ENCODE assay signal across 28 mouse cellular contexts in genomic region chr19:46429250-46429649, GRCm38 (mm10).
"Had no signal": no experiment of that assay in that cellular context is flagged by ENCODE, and none has a peak within 500 bp of the region (broad histone marks: within the 10 kb centered on the region; RNA-seq: fewer than 3 reads in every experiment).

No protein-coding gene starts in this region.

- DNase-seq: cerebellum, adult 2 months; cerebellum, adult 8-10 months; cerebellum, adult 9-10 months; cerebellum, adult 9-11 months; cerebellum, postnatal 10 days; cerebellum, postnatal 14 days; cerebellum, postnatal 25 days; cerebellum, postnatal 36 days; embryo, embryonic 11 days; forebrain, postnatal 0 days; gastrocnemius, adult 2 months; gastrocnemius, postnatal 10 days; gastrocnemius, postnatal 14 days; gastrocnemius, postnatal 25 days; gastrocnemius, postnatal 36 days; heart, adult 11 months; heart, adult 18-20 months had no signal

- H3K4me3 ChIP-seq: embryonic facial prominence, embryonic 10.5 days; embryonic facial prominence, embryonic 12.5 days; embryonic facial prominence, embryonic 13.5 days; embryonic facial prominence, embryonic 15.5 days; erythroblast, embryonic 14.5 days; forebrain, embryonic 10.5 days; forebrain, embryonic 12.5 days; forebrain, embryonic 13.5 days; forebrain, embryonic 15.5 days; gastrocnemius, adult 2 months had no signal

- H3K4me2 ChIP-seq: embryonic facial prominence, embryonic 12.5 days; embryonic facial prominence, embryonic 13.5 days; embryonic facial prominence, embryonic 15.5 days; forebrain, embryonic 12.5 days; forebrain, embryonic 13.5 days; forebrain, embryonic 15.5 days had no signal

- H3K27me3 ChIP-seq: embryonic facial prominence, embryonic 12.5 days; embryonic facial prominence, embryonic 13.5 days; embryonic facial prominence, embryonic 15.5 days; forebrain, embryonic 12.5 days; forebrain, embryonic 13.5 days; forebrain, embryonic 15.5 days had no signal

- H3K9ac ChIP-seq: embryonic facial prominence, embryonic 12.5 days; embryonic facial prominence, embryonic 13.5 days; embryonic facial prominence, embryonic 15.5 days; forebrain, embryonic 12.5 days; forebrain, embryonic 13.5 days; forebrain, embryonic 15.5 days; forebrain, postnatal 0 days had no signal

- H3K27ac ChIP-seq: embryonic facial prominence, embryonic 10.5 days; embryonic facial prominence, embryonic 12.5 days; embryonic facial prominence, embryonic 13.5 days; embryonic facial prominence, embryonic 15.5 days; forebrain, embryonic 10.5 days; forebrain, embryonic 12.5 days; forebrain, embryonic 13.5 days; forebrain, embryonic 15.5 days; gastrocnemius, adult 2 months had no signal

- H3K9me3 ChIP-seq: embryonic facial prominence, embryonic 10.5 days; embryonic facial prominence, embryonic 12.5 days; embryonic facial prominence, embryonic 13.5 days; embryonic facial prominence, embryonic 15.5 days; forebrain, embryonic 12.5 days; forebrain, embryonic 15.5 days had no signal

- ATAC-seq: forebrain, embryonic 13.5 days; forebrain, embryonic 14.5 days; forebrain, embryonic 15.5 days; forebrain, embryonic 16.5 days; forebrain, postnatal 0 days had no signal

- H3K36me3 ChIP-seq: forebrain, embryonic 15.5 days had no signal
